Mouse (Mus musculus) limb, embryonic 10.5 days (tissue): Measurements from ENCODE around the gene Ikzf2. TPM values are rescaled to one million over a fixed set of nuclear protein-coding genes. Genes with fewer than 3 reads are reported as not detected.

Experiments used
- DNase-seq: peaks from one replicate; pipeline ENCODE4 v3.0.0-alpha.2; 2017; ENCODE audit warnings: low spot score
- H3K27ac ChIP-seq: fragments of 300-500 bp; sonication (generic); 2 replicates; pipeline ENCODE4 v1.5.1; 2016; ENCODE audit warnings: mild to moderate bottlenecking
- H3K27me3 ChIP-seq: fragments of 300-500 bp; sonication (generic); 2 replicates; pipeline ENCODE4 v1.6.1; 2016; ENCODE audit warnings: low read depth, mild to moderate bottlenecking; ENCODE audit not compliant: poor library complexity, severe bottlenecking
- H3K36me3 ChIP-seq: fragments of 300-500 bp; sonication (generic); 2 replicates; pipeline ENCODE4 v1.6.1; 2016; ENCODE audit warnings: mild to moderate bottlenecking, moderate library complexity
- H3K4me1 ChIP-seq: fragments of 300-500 bp; sonication (generic); 2 replicates; pipeline ENCODE4 v1.6.1; 2016
- H3K4me3 ChIP-seq: fragments of 300-500 bp; sonication (generic); 2 replicates; pipeline ENCODE4 v1.5.1; 2016; ENCODE audit warnings: mild to moderate bottlenecking, moderate library complexity
- H3K9me3 ChIP-seq: fragments of 300-500 bp; sonication (generic); replicated peaks from 2 replicates; pipeline ENCODE4 v1.6.1; 2016; ENCODE audit warnings: mild to moderate bottlenecking
- WGBS: fragments of 180-500 bp; shearing (Covaris S2); methylation state at CpG from one replicate; pipeline ENCODE4 v1.1.7; 2016; 5-methylcytosine and 5-hydroxymethylcytosine counted together
- polyA plus RNA-seq: library from polyadenylated mRNA; unstranded; fragments of >200 nt; fragmentation: Nextera tagmentation; extraction: Ambion mirVana; gene quantifications from 2 replicates; pipeline ENCODE4 v1.2.1, GENCODE M21; 2016

Gene Ikzf2
- polyA plus RNA-seq: 3.1 and 3.4 TPM in 2 replicates

DNA sequence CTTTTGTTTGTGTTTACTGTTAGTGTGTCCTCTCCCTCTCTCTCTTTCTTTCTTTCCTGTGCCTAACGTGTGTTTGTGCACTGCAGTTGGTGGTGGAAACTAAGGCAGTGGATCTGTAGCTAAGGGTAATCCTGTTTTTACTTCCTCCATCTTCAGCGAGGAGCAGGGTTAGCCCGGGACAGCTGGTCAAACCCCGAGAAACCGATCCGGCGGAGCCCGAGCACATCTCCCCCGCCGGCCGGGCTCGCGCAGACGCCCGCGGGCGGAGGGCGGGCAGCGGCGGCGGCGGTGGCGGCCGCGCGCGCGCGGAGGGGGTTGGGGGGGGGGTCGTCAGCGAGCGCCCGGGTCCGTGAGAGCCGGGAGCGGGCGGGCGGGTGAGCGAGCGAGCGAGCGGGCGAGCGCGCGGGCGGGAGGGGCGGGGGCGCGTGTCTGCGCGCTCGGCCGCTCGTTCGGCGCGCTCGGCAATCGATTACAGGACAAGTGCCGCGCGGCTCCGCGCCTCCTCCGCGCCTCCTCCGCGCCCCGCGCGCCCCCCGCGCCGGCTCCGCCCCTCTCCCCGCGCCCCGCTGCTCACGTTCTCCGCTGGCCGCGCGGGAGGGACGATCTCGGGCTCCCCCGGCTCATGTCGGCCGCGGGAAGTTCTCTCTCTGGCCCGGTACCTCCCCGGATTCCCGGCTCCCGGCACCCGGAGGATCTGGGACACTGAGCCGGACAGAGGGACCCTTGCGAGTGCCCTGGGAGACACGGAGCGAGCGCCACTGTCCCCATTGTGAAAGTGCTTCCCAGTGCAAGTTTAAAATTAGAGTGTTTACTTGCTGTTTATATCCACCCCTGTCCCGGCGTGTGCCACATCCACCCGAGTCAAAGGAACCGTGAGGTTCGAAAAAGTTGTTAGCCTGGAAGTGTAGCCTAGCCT is at the start of gene Ikzf2:
Ikzf2 (minus strand) TSS at position 170 of the 916 bp plus-strand sequence.
- Histone ChIP-seq H3K27ac (peak within 1 kb of the TSS; percentile 89), H3K27me3 (0 out of 2 replicates have a peak, but pooled peaks cover 7% of the 10 kb centered on the region), H3K4me1 (peaks cover 3% of the 10 kb centered on the region; the same call in 1 of the 2 replicates), H3K9me3 (no peaks in the 10 kb centered on the region), H3K4me3 (peak within 1 kb of the TSS; percentile 83), H3K36me3 (no peaks in the 10 kb centered on the region)
- WGBS: 2% methylated on average over 96 of the region's 105 CpGs
- peak; percentile 84 for DNase-seq

DNA sequence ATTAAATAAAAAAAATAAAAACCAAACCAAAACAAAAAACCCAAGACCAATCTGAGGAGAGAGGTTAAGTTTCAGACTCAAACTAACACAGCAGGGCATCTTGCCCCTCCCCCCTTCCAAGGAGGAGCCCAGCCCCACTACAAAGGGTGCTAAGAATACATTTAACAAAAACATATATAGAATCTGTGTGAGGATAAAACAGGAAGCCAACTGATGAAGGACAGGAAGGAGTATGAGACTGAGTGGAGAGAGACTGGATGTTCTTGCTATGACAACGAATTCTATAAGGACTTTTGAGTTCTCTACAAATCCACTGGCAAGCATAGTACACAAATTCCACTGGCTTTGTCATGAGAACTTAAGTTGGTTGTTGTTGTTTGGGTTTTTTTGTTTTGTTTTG is 42.7 kb upstream of the Ikzf2 start:
- H3K9me3 ChIP-seq: no peaks in the 10 kb centered on the region
- H3K36me3 ChIP-seq: no peaks in the 10 kb centered on the region
- H3K4me1 ChIP-seq: peaks cover 3% of the 10 kb centered on the region; the same call in 1 of the 2 replicates
- no peak for DNase-seq
- 67% methylated on average over 1 of the region's 1 CpGs for WGBS
- no peak overlapping the region for H3K4me3 ChIP-seq
- H3K27me3 ChIP-seq: no peaks in the 10 kb centered on the region
- H3K27ac ChIP-seq: no peak overlapping the region

DNA sequence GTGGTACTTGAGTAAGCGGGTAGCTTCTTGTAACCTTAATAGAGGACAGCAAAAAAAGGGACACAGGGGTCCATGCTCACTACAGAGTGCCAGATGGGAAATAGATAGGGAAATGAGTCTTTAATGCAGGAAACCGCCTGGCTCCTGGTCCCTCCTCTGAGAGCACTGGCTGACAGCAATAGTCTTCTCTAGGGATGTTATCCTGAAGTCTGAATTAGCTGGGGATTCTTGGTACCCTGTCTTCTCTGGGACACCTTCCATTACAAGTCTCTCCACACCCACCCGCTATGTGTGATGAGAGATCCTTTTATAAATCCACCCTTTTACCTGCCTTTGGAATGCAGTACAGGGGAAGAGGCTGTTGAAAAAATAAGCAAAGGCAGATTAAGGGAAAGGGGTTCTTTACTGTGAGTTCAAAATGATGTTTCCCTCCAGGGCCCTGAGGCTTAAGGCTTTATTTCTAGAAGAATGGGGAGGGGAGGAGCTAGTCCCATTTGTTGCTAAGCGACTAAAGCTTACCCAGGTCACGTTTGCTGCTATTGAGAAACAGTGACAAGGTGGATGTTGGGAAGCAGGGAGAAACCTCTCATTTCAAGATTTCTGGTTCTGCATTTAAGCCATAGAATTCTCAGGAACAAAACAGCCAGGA is 42.1 kb upstream of the Ikzf2 start:
- Histone ChIP-seq H3K4me1 (peaks cover 3% of the 10 kb centered on the region; the same call in 1 of the 2 replicates), H3K27ac (no peak overlapping the region), H3K9me3 (no peaks in the 10 kb centered on the region), H3K36me3 (no peaks in the 10 kb centered on the region), H3K4me3 (no peak overlapping the region), H3K27me3 (no peaks in the 10 kb centered on the region)
- DNase-seq: no peak
- WGBS: 42% methylated on average over 5 of the region's 5 CpGs

DNA sequence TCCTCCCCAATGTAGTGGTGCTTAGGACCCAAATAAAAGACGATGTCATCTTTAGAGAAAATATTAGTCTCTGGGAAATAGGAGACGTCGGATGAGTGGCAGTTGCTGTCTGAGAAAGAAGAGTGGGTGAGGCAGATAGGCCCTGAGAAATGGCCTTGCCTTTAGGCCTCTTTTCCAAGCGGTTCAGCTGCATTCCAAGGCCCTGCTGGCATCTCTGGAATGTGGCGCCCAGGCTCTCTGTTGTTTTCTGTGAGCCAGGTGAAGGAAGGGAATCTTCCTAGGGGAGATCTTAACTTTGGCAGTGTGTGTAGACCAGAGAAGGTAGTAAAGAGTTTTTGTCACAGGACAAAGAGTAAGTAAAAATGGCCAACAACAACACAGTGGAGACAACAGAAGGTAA is 40.9 kb upstream of the Ikzf2 start:
- H3K27ac ChIP-seq: no peak overlapping the region
- H3K27me3 ChIP-seq: no peaks in the 10 kb centered on the region
- H3K36me3 ChIP-seq: no peaks in the 10 kb centered on the region
- H3K4me1 ChIP-seq: peaks cover 3% of the 10 kb centered on the region; the same call in 1 of the 2 replicates
- WGBS: 44% methylated on average over 5 of the region's 5 CpGs
- no peak for DNase-seq
- H3K9me3 ChIP-seq: no peaks in the 10 kb centered on the region
- H3K4me3 ChIP-seq: no peak overlapping the region

DNA sequence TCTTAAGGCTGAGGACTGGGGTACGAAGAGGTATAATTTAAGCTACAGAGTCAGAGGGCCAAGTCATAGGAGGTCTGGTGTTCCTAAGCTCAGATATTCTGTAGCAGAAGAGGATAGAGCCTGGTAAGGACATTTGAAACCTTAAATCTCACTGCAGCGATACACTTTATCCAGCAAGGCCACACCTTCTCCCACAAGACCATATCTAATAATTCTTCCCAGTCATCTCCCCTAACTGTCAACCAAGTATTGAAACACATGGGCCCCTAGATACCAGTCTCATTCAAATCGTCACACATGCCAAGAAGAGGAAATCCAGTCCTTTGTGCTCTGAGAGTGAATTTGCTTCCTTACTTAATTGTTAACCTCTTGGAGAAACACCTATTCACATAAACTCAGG is 30.1 kb upstream of the Ikzf2 start:
- Histone ChIP-seq H3K27me3 (no peaks in the 10 kb centered on the region), H3K36me3 (no peaks in the 10 kb centered on the region), H3K4me1 (no peaks in the 10 kb centered on the region), H3K27ac (no peak overlapping the region), H3K9me3 (no peaks in the 10 kb centered on the region), H3K4me3 (no peak overlapping the region)
- WGBS: 87% methylated on average over 3 of the region's 3 CpGs
- DNase-seq: no peak

DNA sequence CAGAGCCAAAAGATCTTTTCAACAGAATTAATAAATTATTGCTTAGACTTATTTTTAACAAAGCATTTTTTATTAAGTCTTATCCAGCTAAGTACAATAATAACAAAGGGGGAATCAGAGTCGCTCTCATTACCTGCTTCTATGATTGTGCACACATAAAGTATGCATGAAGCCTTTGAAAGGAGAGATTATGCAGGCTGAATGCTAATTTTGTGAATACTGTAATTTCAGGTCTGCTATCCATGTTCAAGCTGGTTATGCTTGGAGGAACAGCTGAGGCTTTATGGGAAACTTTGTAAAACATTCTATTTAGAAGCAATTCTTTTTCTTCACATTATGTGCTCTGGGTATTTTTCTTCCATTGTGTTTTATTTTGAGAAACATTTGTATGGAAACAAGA is 21.5 kb upstream of the Ikzf2 start:
- Histone ChIP-seq H3K27ac (no peak overlapping the region), H3K4me3 (no peak overlapping the region), H3K36me3 (no peaks in the 10 kb centered on the region), H3K9me3 (no peaks in the 10 kb centered on the region), H3K4me1 (no peaks in the 10 kb centered on the region), H3K27me3 (no peaks in the 10 kb centered on the region)
- 92% methylated on average over 1 of the region's 1 CpGs for WGBS
- no peak for DNase-seq

DNA sequence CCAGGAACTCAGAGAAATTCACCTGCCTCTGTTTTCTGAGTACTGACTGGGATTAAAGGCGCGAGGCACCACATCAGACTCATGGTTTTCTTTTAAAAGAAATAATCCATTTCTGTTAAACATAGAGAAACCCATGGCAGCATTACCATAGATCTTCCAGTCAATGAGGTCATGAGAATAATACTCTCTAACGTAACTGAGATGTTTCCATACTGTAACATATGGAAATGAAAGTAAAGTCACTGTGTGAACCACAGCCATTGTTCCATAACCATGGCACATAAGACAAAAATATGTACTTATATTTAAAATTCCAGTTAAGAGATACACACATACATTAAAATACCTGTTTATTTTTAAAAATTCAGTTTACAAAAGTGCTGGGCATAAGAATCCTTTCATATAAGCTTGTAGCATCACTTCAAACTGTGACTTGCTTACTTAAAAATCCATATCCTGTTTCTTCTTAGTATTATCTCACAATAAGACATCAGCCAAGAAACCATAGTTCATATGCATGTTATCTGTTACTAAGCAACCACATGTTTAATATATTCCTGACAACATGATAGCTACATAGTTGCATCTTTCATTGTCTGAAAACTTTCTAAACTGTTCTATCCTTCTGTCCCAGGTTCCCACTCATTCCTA is 16.6 kb upstream of the Ikzf2 start:
- Histone ChIP-seq H3K9me3 (no peaks in the 10 kb centered on the region), H3K4me3 (no peak overlapping the region), H3K4me1 (no peaks in the 10 kb centered on the region), H3K36me3 (no peaks in the 10 kb centered on the region), H3K27ac (no peak overlapping the region), H3K27me3 (no peaks in the 10 kb centered on the region)
- 92% methylated on average over 3 of the region's 3 CpGs for whole genome bisulfite sequencing
- DNase-seq: no peak

DNA sequence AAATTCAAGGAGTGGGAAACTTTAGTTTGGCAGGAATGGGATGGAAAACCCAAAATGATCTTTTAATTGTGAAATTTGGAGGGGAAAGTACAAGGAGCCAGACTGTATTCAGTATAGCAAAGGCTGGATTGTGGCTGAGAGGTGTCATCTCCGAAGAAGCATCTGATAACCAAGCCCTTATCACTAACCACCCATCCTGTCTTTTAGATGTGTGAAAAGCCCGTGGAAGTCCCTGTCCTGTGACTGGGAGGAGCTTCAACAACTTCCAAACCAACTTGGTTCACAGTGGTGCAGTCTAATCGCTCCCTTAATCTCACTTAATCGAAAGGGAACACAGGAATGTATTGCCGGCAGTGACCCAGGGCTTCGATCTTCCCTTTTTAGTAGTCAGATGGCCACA is 4.9 kb upstream of the Ikzf2 start:
- no peaks in the 10 kb centered on the region for H3K27me3 ChIP-seq
- no peak overlapping the region for H3K27ac ChIP-seq
- DNase-seq: no peak
- no peaks in the 10 kb centered on the region for H3K9me3 ChIP-seq
- peaks cover 3% of the 10 kb centered on the region; the same call in 1 of the 2 replicates for H3K4me1 ChIP-seq
- no peak overlapping the region for H3K4me3 ChIP-seq
- 83% methylated on average over 6 of the region's 6 CpGs for WGBS
- no peaks in the 10 kb centered on the region for H3K36me3 ChIP-seq

DNA sequence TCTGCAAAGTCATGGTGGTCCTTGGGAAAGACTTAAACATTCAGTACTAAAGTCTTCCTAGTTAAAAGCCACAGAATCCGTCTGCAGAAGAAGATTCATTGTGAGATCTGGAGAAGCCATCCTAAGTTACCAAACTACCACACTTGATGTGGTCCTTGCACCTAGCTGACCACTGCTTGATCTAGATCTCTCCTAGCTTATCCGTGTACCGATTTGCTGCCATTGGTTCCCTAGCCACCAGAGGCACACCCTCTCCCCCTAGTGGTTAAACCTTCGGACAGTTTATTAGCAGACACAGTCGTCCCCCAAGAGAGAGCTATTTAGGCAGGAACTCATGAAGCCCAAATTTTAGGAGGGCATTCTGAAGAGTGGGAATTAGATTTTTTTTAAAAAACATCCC is 1.9 kb upstream of the Ikzf2 start:
- no peaks in the 10 kb centered on the region for H3K36me3 ChIP-seq
- DNase-seq: peak; percentile 50
- H3K9me3 ChIP-seq: no peaks in the 10 kb centered on the region
- no peak overlapping the region for H3K27ac ChIP-seq
- H3K27me3 ChIP-seq: 0 out of 2 replicates have a peak, but pooled peaks cover 7% of the 10 kb centered on the region
- WGBS: 1% methylated on average over 5 of the region's 5 CpGs
- peaks cover 3% of the 10 kb centered on the region; the same call in 1 of the 2 replicates for H3K4me1 ChIP-seq
- no peak overlapping the region for H3K4me3 ChIP-seq

DNA sequence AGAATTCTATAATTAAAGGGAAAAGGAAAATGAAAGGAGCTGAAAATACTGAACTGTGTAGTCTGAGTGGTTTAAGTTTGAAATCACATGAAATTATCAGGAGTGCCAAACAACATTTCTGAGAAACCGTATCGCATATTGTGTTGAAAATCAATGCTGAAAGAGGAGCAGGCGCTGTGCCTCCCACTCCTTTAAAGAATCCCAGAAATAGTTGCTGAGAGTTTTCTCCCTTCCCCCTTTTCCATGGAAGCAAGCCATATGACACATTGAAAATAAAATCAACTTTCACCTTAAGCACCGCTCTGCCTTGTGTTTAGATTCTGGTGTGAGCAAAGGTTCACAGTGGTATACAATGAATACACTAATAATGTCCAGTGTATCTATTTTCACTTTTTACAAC is 1.1 kb upstream of the Ikzf2 start:
- Histone ChIP-seq H3K4me3 (peak overlapping the region; percentile 83), H3K4me1 (peaks cover 3% of the 10 kb centered on the region; the same call in 1 of the 2 replicates), H3K27me3 (0 out of 2 replicates have a peak, but pooled peaks cover 7% of the 10 kb centered on the region), H3K36me3 (no peaks in the 10 kb centered on the region), H3K27ac (no peak overlapping the region), H3K9me3 (no peaks in the 10 kb centered on the region)
- no peak for DNase-seq
- WGBS: 18% methylated on average over 4 of the region's 4 CpGs

DNA sequence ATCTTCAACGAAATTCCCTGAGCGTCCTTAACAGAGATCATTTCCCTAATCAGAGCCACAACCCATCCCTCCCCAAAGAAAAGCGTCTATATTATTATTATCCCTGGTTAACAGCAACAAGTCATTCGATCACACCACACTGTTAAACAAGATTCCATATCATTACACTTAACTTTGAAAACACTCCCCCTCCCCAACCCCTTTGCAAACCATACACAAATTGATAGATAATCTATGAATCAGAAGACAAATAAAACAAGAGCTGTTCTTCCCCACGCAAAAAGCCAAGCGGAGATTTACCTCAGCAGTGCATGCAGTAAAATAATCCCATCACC is 337 bp downstream of the Ikzf2 start:
- Histone ChIP-seq H3K4me3 (peak overlapping the region; percentile 83), H3K27ac (peak overlapping the region; percentile 89), H3K9me3 (no peaks in the 10 kb centered on the region), H3K36me3 (no peaks in the 10 kb centered on the region), H3K4me1 (peaks cover 3% of the 10 kb centered on the region; the same call in 1 of the 2 replicates), H3K27me3 (0 out of 2 replicates have a peak, but pooled peaks cover 7% of the 10 kb centered on the region)
- no peak for DNase-seq
- WGBS: under 1% methylated on average over 6 of the region's 6 CpGs

DNA sequence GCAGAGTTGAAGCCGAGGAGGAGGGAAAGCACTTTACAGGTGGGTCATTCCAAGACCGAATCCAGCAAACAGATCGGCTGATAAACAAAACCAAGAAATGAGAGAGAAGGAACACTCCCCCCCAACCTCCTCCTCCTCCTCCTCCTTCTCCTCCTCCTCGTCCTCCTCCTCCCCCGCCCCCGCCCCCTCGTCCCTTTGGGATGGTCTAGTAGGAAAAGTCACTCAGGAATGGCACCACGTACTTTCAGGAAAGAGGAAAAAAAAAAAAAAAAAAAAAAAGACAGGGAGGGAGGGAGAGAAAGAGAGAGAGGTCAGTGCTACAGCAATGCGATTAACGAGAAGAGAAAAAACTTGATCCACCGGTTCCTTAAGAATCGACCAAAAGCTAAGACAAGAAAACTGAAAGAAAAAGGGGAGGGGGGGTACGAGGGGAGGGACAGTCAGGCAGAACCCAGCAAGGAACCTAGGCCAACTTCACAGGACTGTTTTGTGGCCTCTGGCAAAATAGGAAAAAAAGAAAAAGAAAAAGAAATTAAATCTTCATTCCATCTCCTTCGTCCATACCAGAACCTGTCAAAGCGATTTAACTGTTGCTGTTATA is 1.1 kb downstream of the Ikzf2 start:
- Histone ChIP-seq H3K36me3 (no peaks in the 10 kb centered on the region), H3K4me3 (peak overlapping the region; percentile 83), H3K27ac (0 out of 2 replicates have a peak overlapping the region, but pooled peaks have one; percentile 25), H3K4me1 (peaks cover 3% of the 10 kb centered on the region; the same call in 1 of the 2 replicates), H3K27me3 (0 out of 2 replicates have a peak, but pooled peaks cover 7% of the 10 kb centered on the region), H3K9me3 (no peaks in the 10 kb centered on the region)
- peak; percentile 34 for DNase-seq
- WGBS: under 1% methylated on average over 14 of the region's 15 CpGs
